Mouse (Mus musculus) liver, embryonic 16.5 days (tissue): ENCODE data around the gene Msln. TPM values are rescaled to one million over a fixed set of nuclear protein-coding genes. Genes with fewer than 3 reads are reported as not detected.

Experiments used
- ATAC-seq: fragments of 200-750 bp; cut with Nextera tagmentation; 2 replicates; pipeline ENCODE4 v1.8.0; 2017; ENCODE audit warnings: low read depth, mild to moderate bottlenecking, moderate number of reproducible peaks, moderate library complexity
- H3K27ac ChIP-seq: fragments of 300-500 bp; sonication (generic); 2 replicates; pipeline ENCODE4 v1.5.1; 2014; ENCODE audit warnings: mild to moderate bottlenecking, low read length
- H3K27me3 ChIP-seq: fragments of 300-500 bp; sonication (generic); 2 replicates; pipeline ENCODE4 v1.6.1; 2014; ENCODE audit warnings: low read depth, low read length, mixed read lengths; ENCODE audit not compliant: control insufficient read depth, insufficient read depth
- H3K36me3 ChIP-seq: fragments of 300-500 bp; sonication (generic); 2 replicates; pipeline ENCODE4 v1.6.1; 2014; ENCODE audit warnings: mild to moderate bottlenecking; ENCODE audit not compliant: control insufficient read depth, insufficient read depth
- H3K4me1 ChIP-seq: fragments of 300-500 bp; sonication (generic); 2 replicates; pipeline ENCODE4 v1.6.1; 2014; ENCODE audit warnings: low read depth, low read length, mixed read lengths; ENCODE audit not compliant: control insufficient read depth
- H3K4me2 ChIP-seq: fragments of 300-500 bp; sonication (generic); 2 replicates; pipeline ENCODE4 v1.6.1; 2014; ENCODE audit warnings: low read depth, low read length, mixed read lengths
- H3K4me3 ChIP-seq: fragments of 300-500 bp; sonication (generic); 2 replicates; pipeline ENCODE4 v1.5.1; 2014; ENCODE audit warnings: low read depth, mild to moderate bottlenecking, low read length
- H3K9ac ChIP-seq: fragments of 300-500 bp; sonication (generic); 2 replicates; pipeline ENCODE4 v1.6.1; 2014; ENCODE audit warnings: low read depth, low read length
- H3K9me3 ChIP-seq: fragments of 300-500 bp; sonication (generic); replicated peaks from 2 replicates; pipeline ENCODE4 v1.6.1; 2016; ENCODE audit warnings: low read length; ENCODE audit not compliant: control insufficient read depth
- WGBS: fragments of 180-500 bp; shearing (Covaris S2); extraction: QIAGEN DNeasy Blood & Tissue Kit; methylation state at CpG from one replicate; pipeline ENCODE4 v1.1.7; 2014; ENCODE audit not compliant: insufficient replicate concordance; 5-methylcytosine and 5-hydroxymethylcytosine counted together
- polyA plus RNA-seq: library from polyadenylated mRNA; unstranded; fragments of >200 nt; fragmentation: Nextera tagmentation; extraction: Ambion mirVana; gene quantifications from 2 replicates; pipeline ENCODE4 v1.2.1, GENCODE M21; 2015

The Msln gene
- polyA plus RNA-seq, 1 experiment from 2014 or later, result 3.4 TPM

DNA sequence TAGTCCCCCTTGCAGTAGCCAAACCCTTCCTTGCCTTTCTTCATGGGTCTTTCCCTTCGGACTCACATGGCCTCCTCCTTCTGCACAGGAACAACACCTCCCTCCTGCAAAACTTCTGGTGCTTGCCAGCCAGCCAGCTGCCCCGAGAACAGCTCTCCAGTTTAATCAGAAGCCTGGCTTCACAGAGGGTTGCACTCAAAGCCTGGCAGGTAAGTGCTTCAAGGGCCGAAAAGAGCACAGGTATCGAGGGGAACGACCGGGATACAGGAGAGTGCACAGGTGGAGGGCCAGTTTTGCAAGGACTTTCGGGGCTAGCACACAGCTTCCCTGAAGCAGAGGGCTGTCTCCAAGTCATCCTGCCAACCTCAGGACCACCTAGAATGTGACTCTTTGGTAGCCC, 15.3 kb downstream of the Msln start:
- no peak overlapping the region for H3K27ac ChIP-seq
- H3K36me3 ChIP-seq, result no peaks in the 10 kb centered on the region
- no peak overlapping the region for H3K4me2 ChIP-seq
- 58% methylated on average over 7 of the region's 7 CpGs for WGBS
- no peak overlapping the region for H3K9ac ChIP-seq
- ATAC-seq, result no peak
- no peaks in the 10 kb centered on the region for H3K9me3 ChIP-seq
- H3K4me3 ChIP-seq, result no peak overlapping the region
- H3K27me3 ChIP-seq, result no peaks in the 10 kb centered on the region; the same call in 1 of the 2 replicates
- no peaks in the 10 kb centered on the region for H3K4me1 ChIP-seq

- 66% methylated on average over 3 of the region's 3 CpGs for WGBS
- no peaks in the 10 kb centered on the region for H3K4me1 ChIP-seq
- no peak within 1 kb of the TSS for H3K27ac ChIP-seq
- no peaks in the 10 kb centered on the region for H3K36me3 ChIP-seq
- no peaks in the 10 kb centered on the region; the same call in 1 of the 2 replicates for H3K27me3 ChIP-seq
- H3K9me3 ChIP-seq, result no peaks in the 10 kb centered on the region
- no peak within 1 kb of the TSS for H3K4me2 ChIP-seq
- no peak within 1 kb of the TSS for H3K9ac ChIP-seq
- H3K4me3 ChIP-seq, result no peak within 1 kb of the TSS
- ATAC-seq, result no peak
These were observed 18.4 kb downstream of the Msln start, which contains the start of gene Mslnl for GRCm38 (mm10) chr17:25735745-25736144. Gene Mslnl, plus strand, starts transcription at chr17:25736042.

DNA sequence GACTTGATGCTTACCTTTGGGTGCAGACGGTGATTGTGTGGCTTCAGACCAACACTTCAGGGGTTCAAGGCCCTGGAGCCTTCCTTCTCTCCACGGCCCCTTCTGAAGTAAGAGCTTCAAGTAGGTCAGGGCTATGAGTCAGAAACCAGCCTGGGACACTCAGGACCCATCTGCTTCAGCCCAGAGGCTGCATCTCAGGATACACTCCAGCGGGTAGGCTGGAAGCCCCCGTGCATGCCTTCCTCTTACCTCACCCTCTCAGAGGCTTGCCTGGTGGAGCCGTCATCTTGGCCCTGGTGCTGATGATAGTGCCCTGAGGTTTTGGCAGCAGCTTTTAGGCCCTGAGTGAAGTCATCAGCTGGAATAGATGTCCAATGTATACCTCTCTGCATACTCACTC, 18.9 kb downstream of the Msln start:
- no peaks in the 10 kb centered on the region for H3K4me1 ChIP-seq
- WGBS, result 55% methylated on average over 5 of the region's 5 CpGs
- H3K27ac ChIP-seq, result no peak overlapping the region
- no peak for ATAC-seq
- no peak overlapping the region for H3K4me2 ChIP-seq
- H3K9ac ChIP-seq, result no peak overlapping the region
- H3K36me3 ChIP-seq, result no peaks in the 10 kb centered on the region
- H3K9me3 ChIP-seq, result no peaks in the 10 kb centered on the region
- H3K4me3 ChIP-seq, result no peak overlapping the region
- H3K27me3 ChIP-seq, result no peaks in the 10 kb centered on the region; the same call in 1 of the 2 replicates

DNA sequence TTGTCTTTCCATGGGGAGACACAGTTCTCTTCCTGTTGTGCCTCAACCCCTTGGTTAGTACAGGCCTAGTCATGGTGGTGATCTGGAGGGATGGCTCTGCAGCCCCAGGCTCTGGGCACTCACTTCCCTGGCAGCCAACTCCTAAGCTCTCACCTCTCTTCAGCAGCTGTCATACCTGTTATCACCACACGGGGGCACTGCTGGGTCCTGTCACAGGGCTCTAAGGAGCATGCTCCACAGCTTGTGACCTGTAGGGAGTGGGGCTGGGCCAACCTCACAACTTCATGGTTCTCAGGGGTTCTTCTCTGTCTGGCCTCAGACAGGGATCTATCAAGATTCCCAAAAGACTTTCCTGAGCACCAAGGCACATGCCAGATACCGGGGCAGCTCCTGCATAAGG, 22.1 kb downstream of the Msln start:
- WGBS, result 17% methylated on average over 2 of the region's 2 CpGs
- Histone ChIP-seq H3K4me2 (no peak overlapping the region), H3K36me3 (no peaks in the 10 kb centered on the region), H3K9me3 (no peaks in the 10 kb centered on the region), H3K9ac (no peak overlapping the region), H3K27ac (no peak overlapping the region), H3K4me3 (no peak overlapping the region), H3K4me1 (peaks cover 9% of the 10 kb centered on the region), H3K27me3 (no peaks in the 10 kb centered on the region)
- ATAC-seq, result no peak

DNA sequence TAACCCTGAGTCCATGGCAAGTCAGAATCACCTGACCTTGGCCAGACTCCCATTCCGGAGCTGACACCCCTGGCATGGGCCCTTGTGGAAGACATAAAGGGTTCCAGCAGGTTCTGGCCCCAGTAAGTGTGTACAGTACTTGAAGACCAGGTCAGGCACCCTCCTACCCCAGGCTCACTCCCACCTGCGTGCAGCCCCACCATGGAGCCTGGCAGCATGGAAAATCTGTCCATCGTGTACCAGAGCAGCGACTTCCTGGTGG, 26.2 kb downstream of the Msln start:
- H3K4me3 ChIP-seq, result peak overlapping the region; percentile 84
- peak overlapping the region; percentile 57 for H3K27ac ChIP-seq

GRCm38 (mm10) chr17:25727265-25728008, 26.7 kb downstream of the Msln start, which contains the start of the genes Chtf18 and Rpusd1:
Gene Chtf18, minus strand, starts transcription at chr17:25727419.
Gene Rpusd1, plus strand, starts transcription at chr17:25727670.
- H3K36me3 ChIP-seq, result peaks cover 14% of the 10 kb centered on the region
- peak within 1 kb of the TSS; percentile 99 for H3K4me2 ChIP-seq
- 2% methylated on average over 37 of the region's 37 CpGs for WGBS
- peak within 1 kb of the TSS; percentile 81 for H3K9ac ChIP-seq
- H3K9me3 ChIP-seq, result no peaks in the 10 kb centered on the region
- H3K27ac ChIP-seq, result peak within 1 kb of the TSS; percentile 57
- peak; percentile 98 for ATAC-seq
- no peaks in the 10 kb centered on the region for H3K27me3 ChIP-seq
- H3K4me3 ChIP-seq, result peak within 1 kb of the TSS; percentile 84
- peaks cover 18% of the 10 kb centered on the region for H3K4me1 ChIP-seq

More for the DNA sequence above, 26.2 kb downstream of the Msln start:
- Histone ChIP-seq H3K9ac (peak overlapping the region; percentile 79), H3K4me2 (peak overlapping the region; percentile 85), H3K36me3 (peaks cover 14% of the 10 kb centered on the region), H3K9me3 (no peaks in the 10 kb centered on the region), H3K4me1 (peaks cover 18% of the 10 kb centered on the region), H3K27me3 (no peaks in the 10 kb centered on the region)
- 17% methylated on average over 4 of the region's 4 CpGs for WGBS
- no peak for ATAC-seq

DNA sequence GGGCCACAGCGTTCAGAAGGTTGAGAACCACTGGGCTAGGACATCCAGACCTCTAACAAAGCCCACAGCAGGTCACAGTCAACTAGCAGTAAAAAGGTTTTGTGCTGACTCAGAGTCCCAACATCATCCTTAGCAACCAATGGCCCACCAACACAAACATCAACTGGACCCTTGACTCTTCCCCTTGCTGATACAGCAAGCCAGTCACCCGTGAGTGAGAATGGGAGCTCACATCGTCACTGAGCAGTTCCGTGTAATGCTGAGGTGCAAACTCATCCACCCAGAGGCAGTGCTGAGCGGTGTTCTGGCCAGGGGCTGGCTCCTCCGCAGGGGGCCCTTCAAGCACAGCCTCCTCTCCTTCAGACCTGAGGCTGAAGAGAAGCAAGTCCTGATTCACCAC, 28.9 kb downstream of the Msln start:
- no peak overlapping the region for H3K4me2 ChIP-seq
- H3K9me3 ChIP-seq, result no peaks in the 10 kb centered on the region
- H3K27me3 ChIP-seq, result no peaks in the 10 kb centered on the region
- no peak for ATAC-seq
- H3K4me3 ChIP-seq, result no peak overlapping the region
- H3K36me3 ChIP-seq, result peaks cover 21% of the 10 kb centered on the region
- H3K27ac ChIP-seq, result no peak overlapping the region
- WGBS, result 77% methylated on average over 6 of the region's 6 CpGs
- no peak overlapping the region for H3K9ac ChIP-seq
- H3K4me1 ChIP-seq, result peaks cover 18% of the 10 kb centered on the region

DNA sequence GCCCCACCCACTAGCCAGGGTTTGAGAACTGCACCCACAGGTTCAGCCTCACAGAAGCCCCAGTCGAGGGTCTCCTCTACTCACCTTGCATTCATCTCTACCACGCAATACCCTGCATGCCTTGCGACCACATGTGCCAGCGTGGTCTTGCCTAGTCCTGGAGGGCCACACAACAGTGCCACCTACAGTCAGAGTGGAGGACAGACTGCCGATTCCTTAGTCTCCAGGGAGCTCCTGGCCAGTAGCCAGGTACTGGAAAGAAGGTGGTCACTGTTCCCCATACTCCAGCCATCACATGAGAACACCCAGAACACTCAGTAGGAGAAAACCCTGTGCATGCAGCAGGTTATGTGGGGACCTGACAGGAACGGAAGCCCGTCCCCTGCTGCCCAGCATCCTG, 30.3 kb downstream of the Msln start:
- no peaks in the 10 kb centered on the region for H3K9me3 ChIP-seq
- no peak overlapping the region for H3K27ac ChIP-seq
- no peaks in the 10 kb centered on the region for H3K27me3 ChIP-seq
- H3K4me3 ChIP-seq, result no peak overlapping the region
- ATAC-seq, result no peak
- H3K4me2 ChIP-seq, result no peak overlapping the region
- H3K4me1 ChIP-seq, result peaks cover 18% of the 10 kb centered on the region
- H3K36me3 ChIP-seq, result peaks cover 22% of the 10 kb centered on the region
- no peak overlapping the region for H3K9ac ChIP-seq
- 71% methylated on average over 7 of the region's 7 CpGs for WGBS

DNA sequence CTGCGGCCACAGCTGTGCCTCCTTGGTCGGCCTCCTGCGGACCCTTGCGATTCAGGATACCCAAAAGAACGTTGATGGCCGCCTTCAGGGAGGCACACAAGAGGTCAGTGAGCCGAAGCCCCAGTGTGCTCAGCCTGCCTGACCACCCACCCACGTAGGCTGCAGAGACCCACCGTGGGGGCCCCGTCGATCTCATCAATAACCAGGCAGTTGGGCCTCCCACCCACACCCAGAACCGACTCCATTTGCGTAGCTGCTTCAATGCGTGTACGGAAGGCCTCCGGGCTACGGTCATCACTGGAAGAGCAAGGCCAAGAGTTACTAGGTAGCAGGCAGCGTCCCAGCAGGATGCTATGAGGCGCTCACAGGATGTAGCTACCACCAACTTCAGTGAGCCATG, 30.7 kb downstream of the Msln start:
- Histone ChIP-seq H3K36me3 (peaks cover 22% of the 10 kb centered on the region), H3K27me3 (no peaks in the 10 kb centered on the region), H3K9ac (no peak overlapping the region), H3K9me3 (no peaks in the 10 kb centered on the region), H3K4me1 (peaks cover 18% of the 10 kb centered on the region), H3K4me3 (no peak overlapping the region), H3K27ac (no peak overlapping the region), H3K4me2 (no peak overlapping the region)
- no peak for ATAC-seq
- 91% methylated on average over 19 of the region's 19 CpGs for WGBS
